Mouse (Mus musculus) layer of hippocampus, adult 2 months (tissue): ENCODE measurements around the gene Kdm5a. TPM values are rescaled to one million over a fixed set of nuclear protein-coding genes. Genes with fewer than 3 reads are reported as not detected.

Source experiments
- DNase-seq, 2 experiments: peaks; one replicate each; pipeline ENCODE4 v3.0.0; 2022; ENCODE audit warnings: low spot score in 2 of 2
- H3K27ac ChIP-seq: fragments of 200-600 bp; 2 replicates; pipeline ENCODE4 v1.8.1; 2022
- H3K4me3 ChIP-seq: fragments of 200-600 bp; 2 replicates; pipeline ENCODE4 v1.8.1; 2022; ENCODE audit warnings: mild to moderate bottlenecking
- CTCF ChIP-seq: fragments of 200-600 bp; conservative IDR thresholded peaks from 2 replicates; pipeline ENCODE4 v1.8.1; 2022; ENCODE audit warnings: antibody characterized with exemption, mild to moderate bottlenecking, moderate library complexity
- total RNA-seq, 2 experiments: library from RNA; stranded (reverse); gene quantifications; 2 replicates each; pipeline ENCODE4 v1.2.3; 2021

The Kdm5a gene
- total RNA-seq, 2 experiments from 2014 or later: 43.3 to 47.3 TPM

- no peak for TF ChIP-seq CTCF
- Histone ChIP-seq H3K27ac (peak overlapping the region; percentile 96), H3K4me3 (peak overlapping the region; percentile 75)
- DNase-seq: no peak
These were observed 893 bp upstream of the Kdm5a start for GRCm38 (mm10) chr6:120362774-120363687.

- TF ChIP-seq CTCF: no peak
- Histone ChIP-seq H3K27ac (peak overlapping the region; percentile 96), H3K4me3 (peak overlapping the region; percentile 75)
- no peak for DNase-seq
These were observed 590 bp downstream of the Kdm5a start for GRCm38 (mm10) chr6:120364523-120364905.

- no peak for TF ChIP-seq CTCF
- Histone ChIP-seq H3K4me3 (peak overlapping the region; percentile 75), H3K27ac (no peak overlapping the region)
- no peak for DNase-seq
These were observed 1.1 kb downstream of the Kdm5a start for GRCm38 (mm10) chr6:120365051-120365450.

GRCm38 (mm10) chr6:120376736-120377135, 12.8 kb downstream of the Kdm5a start:
- Histone ChIP-seq H3K4me3 (no peak overlapping the region), H3K27ac (no peak overlapping the region)
- no peak for TF ChIP-seq CTCF
- DNase-seq: no peak

- H3K27ac ChIP-seq: peak overlapping the region; percentile 19; the same call in 1 of the 2 replicates
- H3K4me3 ChIP-seq: no peak overlapping the region
- no peak for TF ChIP-seq CTCF
- DNase-seq: no peak
These were observed 26.1 kb downstream of the Kdm5a start for GRCm38 (mm10) chr6:120390054-120390453.

GRCm38 (mm10) chr6:120392811-120393210, 28.9 kb downstream of the Kdm5a start:
- no peak overlapping the region for H3K4me3 ChIP-seq
- no peak for TF ChIP-seq CTCF
- no peak for DNase-seq
- no peak overlapping the region for H3K27ac ChIP-seq

- no peak for TF ChIP-seq CTCF
- Histone ChIP-seq H3K27ac (no peak overlapping the region), H3K4me3 (no peak overlapping the region)
- DNase-seq: no peak
These were observed 31.9 kb downstream of the Kdm5a start for GRCm38 (mm10) chr6:120395622-120396345.

- no peak overlapping the region for H3K27ac ChIP-seq
- no peak for DNase-seq
- no peak overlapping the region for H3K4me3 ChIP-seq
- TF ChIP-seq CTCF: no peak
These were observed 40.0 kb downstream of the Kdm5a start for GRCm38 (mm10) chr6:120403936-120404335.

- Histone ChIP-seq H3K27ac (no peak overlapping the region), H3K4me3 (no peak overlapping the region)
- TF ChIP-seq CTCF: no peak
- no peak for DNase-seq
These were observed 74.2 kb downstream of the Kdm5a start for GRCm38 (mm10) chr6:120438161-120438560.

GRCm38 (mm10) chr6:120442171-120442749, 78.3 kb downstream of the Kdm5a start:
- Histone ChIP-seq H3K27ac (no peak overlapping the region), H3K4me3 (no peak overlapping the region)
- no peak for DNase-seq
- no peak for TF ChIP-seq CTCF

GRCm38 (mm10) chr6:120443363-120444355, 79.7 kb downstream of the Kdm5a start:
- no peak for DNase-seq
- Histone ChIP-seq H3K27ac (no peak overlapping the region), H3K4me3 (no peak overlapping the region)
- TF ChIP-seq CTCF: no peak

- no peak overlapping the region for H3K27ac ChIP-seq
- DNase-seq: no peak
- no peak for TF ChIP-seq CTCF
- H3K4me3 ChIP-seq: no peak overlapping the region
These were observed 86.3 kb downstream of the Kdm5a start for GRCm38 (mm10) chr6:120450208-120450607.
